Mouse (Mus musculus) ovary, postnatal 36 days (tissue): ENCODE results near the gene Dcaf12l1.
A peak's percentile ranks its signal among the peaks of the same experiment; 100 is the strongest.
"Not testable (repeated sequence)": the region's sequence is repeated elsewhere in the genome, so short reads cannot be mapped to it uniquely, and the experiment has no call there.

Source experiments
- DNase-seq: peaks from one replicate; pipeline ENCODE4 v3.0.0; 2022; ENCODE audit warnings: low spot score, mixed read lengths

The Dcaf12l1 gene

DNA sequence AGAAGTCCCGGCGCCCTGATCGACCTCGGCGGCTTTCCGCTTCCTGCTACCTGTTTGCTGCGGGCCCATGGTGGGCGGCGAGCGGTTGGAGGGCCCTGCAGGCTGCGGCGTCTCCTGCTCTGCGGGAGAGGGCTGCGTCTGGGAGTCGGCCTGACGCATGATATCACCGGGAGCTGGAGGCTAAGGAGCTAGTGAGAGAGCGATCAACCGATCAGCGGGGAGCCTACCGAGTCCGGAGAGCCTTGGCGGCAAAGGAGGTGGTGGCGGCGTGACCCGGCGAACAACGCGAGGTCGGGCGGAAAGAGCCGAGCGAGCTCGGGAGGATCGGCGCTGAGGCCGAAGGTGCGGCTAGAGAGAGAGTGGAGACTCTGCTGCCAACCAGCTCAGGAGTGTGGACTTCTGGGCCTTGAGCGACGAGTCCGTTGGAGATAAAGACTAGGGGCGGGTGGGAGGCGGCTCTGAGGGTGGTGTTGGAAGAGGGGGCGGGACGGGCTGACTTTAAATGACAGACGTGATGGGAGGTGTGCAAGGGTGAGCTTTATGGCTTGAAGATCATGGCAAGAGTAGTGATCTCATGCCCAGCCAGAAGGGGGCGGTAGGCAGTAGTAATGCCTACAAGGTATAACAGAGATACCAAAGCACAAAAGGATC, at the start of gene Dcaf12l1:
Dcaf12l1 (minus strand) TSS at position 437 of the 651 bp plus-strand sequence.
- peak; percentile 69 for DNase-seq

- not testable (repeated sequence) for DNase-seq
Observed at GRCm38 (mm10) chrX:44809356-44809755, 19.4 kb upstream of the Dcaf12l1 start.

DNA sequence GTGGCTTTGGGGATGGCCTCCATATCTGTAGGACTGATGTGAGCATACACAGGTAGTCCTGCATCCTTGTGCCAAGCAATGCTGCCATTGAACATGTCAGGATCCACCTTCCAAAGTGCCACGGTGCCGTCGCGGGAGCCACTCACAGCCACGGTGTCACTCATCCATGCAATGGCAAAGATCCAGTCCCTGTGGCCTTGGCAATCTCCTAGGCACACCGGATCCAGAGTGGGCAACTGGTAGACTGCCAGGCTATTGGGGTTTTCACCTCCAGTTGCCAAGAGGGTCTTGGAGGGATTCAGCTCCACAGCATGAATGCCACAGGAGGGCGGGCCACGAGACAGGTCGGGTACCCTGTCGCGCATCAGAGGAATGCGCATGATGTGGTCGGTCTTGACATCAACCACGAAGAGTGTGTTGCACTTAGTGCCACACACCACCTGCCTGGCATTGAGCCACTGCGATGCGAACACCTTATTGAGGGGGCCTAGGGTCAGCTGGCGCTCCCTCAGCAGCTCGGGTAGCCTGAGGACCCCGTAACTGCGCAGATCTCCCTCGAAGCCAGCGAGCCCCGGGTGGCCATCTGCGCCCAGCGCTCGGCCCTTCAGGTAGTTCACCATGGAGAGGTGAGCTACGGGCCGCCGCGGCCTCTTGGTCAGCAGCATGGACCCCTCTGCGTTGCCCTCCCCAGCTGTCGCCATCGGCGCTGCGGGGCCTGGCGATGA, 799 bp downstream of the Dcaf12l1 start:
- no peak for DNase-seq
